Mouse (Mus musculus) lung, postnatal 0 days (tissue): ENCODE data around the gene Zc3h7a. TPM values are rescaled to one million over a fixed set of nuclear protein-coding genes. Genes with fewer than 3 reads are reported as not detected.
"Not testable (repeated sequence)": the region's sequence is repeated elsewhere in the genome, so short reads cannot be mapped to it uniquely, and the experiment has no call there.

Experiments
- ATAC-seq: fragments of 200-750 bp; cut with Nextera tagmentation; 2 replicates; pipeline ENCODE4 v1.8.0; 2017; ENCODE audit warnings: moderate library complexity
- DNase-seq: peaks from one replicate; pipeline ENCODE4 v3.0.0-alpha.2; 2016; ENCODE audit warnings: low spot score
- H3K27ac ChIP-seq: fragments of 300-500 bp; sonication (generic); 2 replicates; pipeline ENCODE4 v1.5.1; 2014; ENCODE audit warnings: antibody characterized with exemption, mild to moderate bottlenecking, low read length, mixed read lengths
- H3K27me3 ChIP-seq: fragments of 300-500 bp; sonication (generic); replicated peaks from 2 replicates; pipeline ENCODE4 v1.6.1; 2014; ENCODE audit warnings: low read length, mixed read lengths; ENCODE audit not compliant: insufficient read depth
- H3K36me3 ChIP-seq: fragments of 300-500 bp; sonication (generic); 2 replicates; pipeline ENCODE4 v1.6.1; 2014; ENCODE audit warnings: low read length, mixed read lengths; ENCODE audit not compliant: insufficient read depth
- H3K4me1 ChIP-seq: fragments of 300-500 bp; sonication (generic); 2 replicates; pipeline ENCODE4 v1.6.1; 2014; ENCODE audit warnings: antibody characterized with exemption, low read depth, low read length, mixed read lengths; ENCODE audit not compliant: insufficient read depth
- H3K4me2 ChIP-seq: fragments of 300-500 bp; sonication (generic); replicated peaks from 2 replicates; pipeline ENCODE4 v1.6.1; 2014; ENCODE audit warnings: low read depth, mild to moderate bottlenecking, low read length, moderate library complexity, mixed read lengths
- H3K4me3 ChIP-seq: fragments of 300-500 bp; sonication (generic); 2 replicates; pipeline ENCODE4 v1.5.1; 2014; ENCODE audit warnings: low read depth, low read length
- H3K9ac ChIP-seq: fragments of 300-500 bp; sonication (generic); replicated peaks from 2 replicates; pipeline ENCODE4 v1.6.1; 2014; ENCODE audit warnings: low read depth, mild to moderate bottlenecking
- H3K9me3 ChIP-seq: fragments of 300-500 bp; sonication (generic); 2 replicates; pipeline ENCODE4 v1.6.1; 2016; ENCODE audit warnings: low read length, mixed read lengths
- CTCF ChIP-seq: IDR thresholded peaks from 2 replicates; pipeline ENCODE4 v1.5.1; 2016; ENCODE audit warnings: antibody characterized with exemption, mild to moderate bottlenecking
- EP300 ChIP-seq: IDR thresholded peaks from 2 replicates; pipeline ENCODE4 v1.6.1; 2016; ENCODE audit warnings: antibody characterized with exemption, mild to moderate bottlenecking, control low read depth
- WGBS: fragments of 180-500 bp; shearing (Covaris S2); extraction: QIAGEN DNeasy Blood & Tissue Kit; methylation state at CpG from one replicate; pipeline ENCODE4 v1.1.7; 2014; 5-methylcytosine and 5-hydroxymethylcytosine counted together
- polyA plus RNA-seq: library from polyadenylated mRNA; unstranded; fragments of >200 nt; fragmentation: Nextera tagmentation; extraction: Ambion mirVana; gene quantifications from 2 replicates; pipeline ENCODE4 v1.2.1, GENCODE M21; 2015

Zc3h7a gene
- polyA plus RNA-seq, 1 experiment from 2014 or later, result 52.4 TPM

- H3K27ac ChIP-seq, result no peak overlapping the region
- no peaks in the 10 kb centered on the region for H3K9me3 ChIP-seq
- H3K4me2 ChIP-seq, result no peak overlapping the region
- no peak overlapping the region for H3K9ac ChIP-seq
- H3K4me1 ChIP-seq, result no peaks in the 10 kb centered on the region
- H3K27me3 ChIP-seq, result no peaks in the 10 kb centered on the region
- DNase-seq (no peak), ATAC-seq (no peak)
- H3K36me3 ChIP-seq, result peaks cover 29% of the 10 kb centered on the region
- H3K4me3 ChIP-seq, result no peak overlapping the region
- TF ChIP-seq EP300 (no peak), CTCF (peak; percentile 39)
Observed at GRCm38 (mm10) chr16:11154500-11154899, 21.7 kb downstream of the Zc3h7a start.

DNA sequence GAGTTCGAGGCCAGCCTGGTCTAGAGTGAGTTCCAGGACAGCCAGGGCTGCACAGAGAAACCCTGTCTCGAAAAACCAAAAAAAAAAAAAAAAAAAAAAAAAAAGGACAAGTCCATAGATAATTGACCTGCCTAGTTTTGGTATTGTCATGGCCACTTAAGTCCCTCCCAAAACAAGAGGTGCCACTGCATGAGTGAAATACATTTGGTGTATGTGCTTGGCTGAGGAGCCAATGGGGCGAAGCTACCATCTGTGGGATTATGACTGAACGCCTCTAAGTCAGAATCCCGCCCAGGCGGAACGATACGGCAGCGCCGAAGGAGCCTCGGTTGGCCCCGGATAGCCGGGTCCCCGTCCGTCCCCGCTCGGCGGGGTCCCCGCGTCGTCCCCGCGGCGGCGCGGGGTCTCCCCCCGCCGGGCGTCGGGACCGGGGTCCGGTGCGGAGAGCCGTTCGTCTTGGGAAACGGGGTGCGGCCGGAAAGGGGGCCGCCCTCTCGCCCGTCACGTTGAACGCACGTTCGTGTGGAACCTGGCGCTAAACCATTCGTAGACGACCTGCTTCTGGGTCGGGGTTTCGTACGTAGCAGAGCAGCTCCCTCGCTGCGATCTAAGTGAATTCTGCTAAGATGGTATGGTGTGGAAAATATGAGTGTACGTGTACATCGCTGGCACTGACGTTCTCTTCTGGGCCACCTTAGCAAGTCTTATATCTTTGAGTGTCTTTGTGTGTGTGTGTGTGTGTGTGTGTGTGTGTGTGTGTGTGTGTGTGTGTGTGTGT lies 32.3 kb downstream of the Zc3h7a start:
- ATAC-seq, H3K9me3 ChIP-seq, H3K4me1 ChIP-seq, DNase-seq, H3K4me2 ChIP-seq, H3K27ac ChIP-seq, H3K4me3 ChIP-seq, H3K27me3 ChIP-seq, H3K9ac ChIP-seq: not testable (repeated sequence)
- WGBS, result 19% methylated on average over 53 of the region's 56 CpGs
- H3K36me3 ChIP-seq, result peaks cover 16% of the 10 kb centered on the region; the same call in 1 of the 2 replicates

DNA sequence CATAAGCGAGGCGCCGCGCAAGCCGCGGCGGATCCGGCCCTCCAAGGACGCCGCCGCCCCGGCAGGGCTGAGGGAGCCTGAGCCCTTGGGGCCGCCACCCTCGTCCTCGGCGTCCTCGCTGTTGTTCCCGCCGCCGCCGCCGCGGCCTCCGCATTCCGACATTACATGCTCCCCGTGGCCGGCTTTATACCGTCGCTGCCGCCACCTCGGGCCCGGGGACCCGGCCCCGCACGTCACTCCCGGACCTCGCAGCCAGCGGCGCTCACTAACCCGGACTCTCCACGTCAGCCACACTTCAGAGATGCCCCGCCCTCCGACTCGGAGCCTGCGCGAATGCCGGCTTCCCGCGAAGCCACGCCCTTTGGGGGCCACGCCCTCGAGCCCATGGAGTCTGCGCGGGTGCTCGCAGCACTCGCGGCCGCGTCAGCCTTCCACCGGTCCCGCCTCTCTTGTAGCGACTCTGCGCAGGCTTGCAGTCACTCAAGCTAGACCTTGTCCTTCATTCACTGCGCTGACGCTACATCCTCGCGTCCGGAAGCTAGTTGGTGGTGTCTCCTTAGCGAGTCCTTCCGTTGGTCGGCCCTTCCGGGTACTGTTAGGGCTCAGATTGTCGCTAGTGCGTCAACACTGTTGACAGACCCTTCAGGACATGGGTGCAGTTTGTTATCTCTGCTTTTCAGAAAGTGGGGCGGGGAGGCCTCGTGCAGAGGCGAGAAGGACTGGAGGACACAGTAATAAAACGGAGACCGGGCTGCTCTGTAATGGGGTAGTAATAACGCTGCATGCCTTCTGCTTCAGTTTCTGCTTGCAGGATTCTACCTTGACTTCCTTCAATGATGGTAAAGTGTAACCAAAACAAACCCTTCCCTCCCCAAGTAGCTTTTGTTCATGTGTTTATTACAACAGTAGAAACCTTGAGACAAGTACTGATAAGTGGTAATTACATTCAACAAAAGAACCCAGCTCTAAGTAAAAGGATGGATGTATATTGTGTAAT lies 41.5 kb downstream of the Zc3h7a start, which contains the start of gene Txndc11:
TSS of gene Txndc11 (minus strand) at position 303 of the 997 bp plus-strand sequence.
- under 1% methylated on average over 73 of the region's 80 CpGs for WGBS

GRCm38 (mm10) chr16:11133476-11134347 lies 42.5 kb downstream of the Zc3h7a start:
- Histone ChIP-seq H3K9me3 (no peaks in the 10 kb centered on the region), H3K27me3 (no peaks in the 10 kb centered on the region), H3K36me3 (peaks cover 4% of the 10 kb centered on the region; the same call in 1 of the 2 replicates), H3K27ac (peak overlapping the region; percentile 97), H3K4me3 (peak overlapping the region; percentile 94), H3K9ac (peak overlapping the region; percentile 94), H3K4me1 (peaks cover 9% of the 10 kb centered on the region; the same call in 1 of the 2 replicates), H3K4me2 (peak overlapping the region; percentile 74)
- DNase-seq (peak; percentile 68), ATAC-seq (no peak)
- under 1% methylated on average over 30 of the region's 34 CpGs for WGBS
- TF ChIP-seq CTCF (no peak), EP300 (no peak)

More for the DNA sequence above, 41.5 kb downstream of the Zc3h7a start, which contains the start of gene Txndc11:
- Histone ChIP-seq H3K4me1 (peaks cover 9% of the 10 kb centered on the region; the same call in 1 of the 2 replicates), H3K4me2 (peak within 1 kb of the TSS; percentile 74), H3K9me3 (no peaks in the 10 kb centered on the region), H3K36me3 (peaks cover 11% of the 10 kb centered on the region; the same call in 1 of the 2 replicates), H3K27ac (peak within 1 kb of the TSS; percentile 97), H3K9ac (peak within 1 kb of the TSS; percentile 94), H3K4me3 (peak within 1 kb of the TSS; percentile 94), H3K27me3 (no peaks in the 10 kb centered on the region)
- peak; percentile 98 for ATAC-seq
- TF ChIP-seq CTCF (no peak; the same call in 1 of the 2 replicates), EP300 (peak; percentile 62)
- DNase-seq, result peak; percentile 99

DNA sequence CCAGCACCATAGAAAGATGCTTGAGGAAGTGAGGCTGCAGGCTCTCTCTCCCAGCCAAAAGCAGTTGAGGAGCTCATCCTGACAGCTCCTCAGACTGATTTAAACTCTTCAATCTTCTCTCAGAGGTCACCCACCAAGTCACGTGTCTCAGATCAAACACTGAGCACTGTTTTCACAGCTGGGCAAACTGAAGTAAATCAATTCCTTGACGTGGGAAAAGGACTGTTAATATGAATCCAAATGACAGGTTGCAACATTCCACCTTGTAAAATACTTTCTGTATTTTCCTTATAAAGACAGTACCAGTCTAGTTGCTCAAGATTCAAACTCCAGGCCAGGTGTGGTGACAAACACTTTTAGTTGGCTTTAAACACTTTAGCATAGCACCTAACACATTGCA lies 43.4 kb downstream of the Zc3h7a start:
- Histone ChIP-seq H3K27me3 (no peaks in the 10 kb centered on the region), H3K36me3 (peaks cover 3% of the 10 kb centered on the region; the same call in 1 of the 2 replicates), H3K4me3 (no peak overlapping the region; the same call in 1 of the 2 replicates), H3K4me2 (peak overlapping the region; percentile 74; the same call in 1 of the 2 replicates), H3K9ac (no peak overlapping the region), H3K27ac (no peak overlapping the region), H3K9me3 (no peaks in the 10 kb centered on the region), H3K4me1 (peaks cover 9% of the 10 kb centered on the region; the same call in 1 of the 2 replicates)
- DNase-seq (no peak), ATAC-seq (no peak)
- 7% methylated on average over 2 of the region's 2 CpGs for WGBS
- TF ChIP-seq CTCF (no peak), EP300 (no peak)
